Mouse (Mus musculus) adrenal gland, adult 18-20 months (tissue): ENCODE measurements around the gene Tfeb. TPM values are rescaled to one million over a fixed set of nuclear protein-coding genes. Genes with fewer than 3 reads are reported as not detected.

Source experiments
- DNase-seq, 2 experiments: peaks; one replicate each; pipeline ENCODE4 v3.0.0; 2021 to 2022; ENCODE audit warnings: low spot score in 2 of 2
- total RNA-seq, 2 experiments: library from RNA; stranded (reverse); gene quantifications; 1 replicate in 1 of 2; 2 replicates in 1 of 2; pipeline ENCODE4 v1.2.3; 2021

The Tfeb gene
- total RNA-seq, 2 experiments from 2014 or later = 12.4 to 16.0 TPM

- DNase-seq = no peak
These were observed 81.4 kb downstream of the Tfeb start for GRCm38 (mm10) chr17:47818038-47818725.

DNA sequence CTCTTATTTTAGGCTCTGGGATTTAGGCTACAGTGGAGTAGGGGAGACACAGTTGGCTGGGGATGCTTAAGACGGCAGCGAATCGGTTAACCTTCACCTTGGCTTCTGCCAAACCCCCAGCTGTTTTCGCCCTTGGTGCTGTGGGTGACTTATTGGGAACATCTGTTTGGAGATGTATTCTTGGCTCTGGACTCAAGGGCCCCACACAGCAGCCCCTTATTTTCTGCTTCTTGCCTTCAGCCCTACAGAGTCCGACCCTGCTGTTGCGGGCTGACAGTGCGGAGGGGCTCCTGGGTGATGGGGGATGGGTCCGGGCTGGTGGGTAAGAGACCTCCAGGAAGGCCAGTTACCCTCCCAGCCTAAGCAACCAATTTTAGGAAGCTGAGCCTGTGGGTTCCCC lies 84.5 kb downstream of the Tfeb start:
- no peak for DNase-seq

- DNase-seq = no peak
These were observed 94.3 kb downstream of the Tfeb start for GRCm38 (mm10) chr17:47831161-47831560.

DNA sequence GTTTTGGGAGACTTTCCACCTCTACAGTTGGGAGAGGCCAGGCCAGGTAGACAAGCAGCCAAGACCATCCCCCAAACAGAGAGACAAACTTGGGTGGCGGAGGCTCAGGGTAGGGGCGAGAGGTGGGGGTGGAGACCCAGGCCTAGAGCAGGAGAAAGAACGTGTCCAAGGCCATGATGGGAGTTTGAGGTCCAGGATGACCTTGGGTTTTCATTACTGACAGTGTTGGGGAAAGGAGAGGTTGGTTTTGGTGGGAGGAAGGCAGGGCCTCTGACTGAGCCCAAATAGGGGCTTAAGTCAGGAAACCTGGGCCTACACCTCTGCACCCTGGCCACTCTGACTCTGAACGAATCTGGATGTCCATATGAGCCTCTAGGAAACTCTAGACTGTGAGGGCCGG lies 94.9 kb downstream of the Tfeb start:
- no peak for DNase-seq

DNA sequence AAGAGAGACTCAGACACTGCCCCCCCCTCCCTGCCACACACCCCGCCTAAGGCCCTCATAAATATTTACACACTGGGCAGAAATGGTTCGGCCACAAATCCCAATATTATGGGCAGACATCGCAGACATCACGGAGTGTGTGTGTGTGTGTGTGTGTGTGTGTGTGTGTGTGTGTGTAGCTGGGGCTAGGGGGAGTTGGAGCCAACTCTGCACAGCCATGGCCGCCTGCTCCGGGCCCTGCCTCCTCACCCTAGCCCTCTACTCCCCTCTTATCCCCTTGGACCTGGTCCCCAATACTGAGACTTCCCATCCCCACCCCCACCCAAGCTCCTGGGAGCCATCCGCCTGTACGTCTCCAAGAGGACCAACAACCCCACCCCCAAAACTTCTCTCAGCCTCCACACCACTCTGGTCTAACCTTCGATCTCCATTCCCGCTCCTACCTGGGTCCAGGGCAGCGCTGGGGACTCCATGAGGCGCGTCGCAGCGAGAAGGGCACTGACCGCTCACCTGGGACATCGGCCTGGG lies 95.7 kb downstream of the Tfeb start:
- no peak for DNase-seq

GRCm38 (mm10) chr17:47833029-47833627 lies 96.3 kb downstream of the Tfeb start:
- peak; percentile 18 to 33 for DNase-seq

GRCm38 (mm10) chr17:47833628-47834481 lies 97.0 kb downstream of the Tfeb start:
- DNase-seq = no peak

DNA sequence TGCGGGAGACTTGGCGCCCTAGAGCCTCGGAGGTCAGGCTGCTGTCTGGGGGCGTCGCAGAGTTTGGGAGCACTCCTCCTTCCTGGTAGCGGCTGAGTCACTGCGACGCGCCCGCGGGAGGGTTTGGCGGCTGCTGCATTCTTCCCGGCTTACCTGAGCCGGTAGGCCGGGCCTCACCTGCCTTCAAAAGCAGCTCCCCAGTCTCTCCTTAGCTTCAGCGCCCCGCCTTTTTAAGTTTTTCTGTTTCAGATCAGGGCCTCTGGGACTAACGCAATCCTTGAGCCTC lies 97.6 kb downstream of the Tfeb start, which contains the start of gene Mdfi:
Gene Mdfi (minus strand): TSS at position 210 of the 286 bp plus-strand sequence.
- DNase-seq = no peak

GRCm38 (mm10) chr17:47837808-47838207 lies 101.0 kb downstream of the Tfeb start:
- no peak for DNase-seq

DNA sequence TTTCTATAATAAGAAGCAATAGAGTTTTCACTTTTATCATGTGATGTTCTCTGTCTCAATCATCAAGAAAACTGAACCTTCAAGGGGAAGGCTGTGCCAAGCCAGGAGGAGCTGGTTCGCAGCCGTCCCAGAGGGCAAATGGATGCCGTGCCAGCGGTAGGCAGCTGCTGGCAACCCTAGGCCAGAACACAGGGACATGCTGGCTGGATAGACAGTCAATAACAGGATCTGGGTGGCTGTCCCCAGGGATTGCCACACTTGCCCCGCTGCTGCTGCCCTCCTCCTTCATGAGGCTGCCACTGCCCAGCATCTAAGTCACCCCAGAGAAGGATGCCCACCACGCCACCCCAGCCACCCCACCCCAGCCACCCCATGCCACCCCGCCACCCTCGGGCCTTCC lies 104.7 kb downstream of the Tfeb start:
- DNase-seq = no peak

Other genes with a start within 250 kb of the Tfeb start
- 10 to 100 TPM; 16.4 to 19.9 TPM for gene Taf8, start 234.7 kb upstream of the Tfeb start, total RNA-seq
- 100 to 1,000 TPM; 328 to 506 TPM for gene Ccnd3, start 232.0 kb upstream of the Tfeb start, total RNA-seq
- 10 to 100 TPM; 23.0 to 24.2 TPM for gene Bysl, start 125.5 kb upstream of the Tfeb start, total RNA-seq
- 10 to 100 TPM; 50.1 to 50.3 TPM for gene Med20, start 125.4 kb upstream of the Tfeb start, total RNA-seq
- gene Gm20517, start 125.4 kb upstream of the Tfeb start, total RNA-seq = 1 to 10 TPM; 1.6 to 3.4 TPM
- 1 to 10 TPM; 3.0 to 4.1 TPM for gene Usp49, start 106.3 kb upstream of the Tfeb start, total RNA-seq
- gene Tomm6, start 48.6 kb upstream of the Tfeb start, total RNA-seq = 100 to 1,000 TPM; 247 to 266 TPM
- gene Frs3, start 48.0 kb upstream of the Tfeb start, total RNA-seq = 1 to 10 TPM; 4.9 to 7.1 TPM
- under 1 TPM; 0.58 to 0.96 TPM for gene Gm21981, start 42.6 kb upstream of the Tfeb start, total RNA-seq
- 1 to 10 TPM; 4.1 to 5.5 TPM for gene Prickle4, start 42.3 kb upstream of the Tfeb start, total RNA-seq
- gene Pgc, start 10.2 kb upstream of the Tfeb start, total RNA-seq = not detected
- gene Mdfi, start 97.7 kb downstream of the Tfeb start, total RNA-seq = 1 to 10 TPM in 1 of 2 experiments, under 1 TPM in 1; 0.42 to 1.2 TPM
- gene Foxp4, start 187.6 kb downstream of the Tfeb start, total RNA-seq = 10 to 100 TPM; 20.0 to 26.1 TPM